Mouse (Mus musculus) heart, postnatal 25 days (tissue): ENCODE results near the gene P4htm. TPM values are rescaled to one million over a fixed set of nuclear protein-coding genes. Genes with fewer than 3 reads are reported as not detected.

Experiments
- DNase-seq: peaks from one replicate; pipeline ENCODE4 v3.0.0; 2022; ENCODE audit warnings: low spot score
- intact Hi-C: fragments of 180-260 bp; cut with DNase I; formaldehyde crosslinking; loops from one replicate; pipeline ENCODE4 v1.15.1; 2025
- microRNA-seq: library from miRNA; unstranded; fragments of <30 nt; microRNA quantifications from one replicate; pipeline ENCODE4 v1.2.0, GENCODE M21; 2022
- total RNA-seq, 2 experiments: library from RNA; stranded (reverse); gene quantifications; 2 replicates each; pipeline ENCODE4 v1.2.3; 2021

The P4htm gene
- total RNA-seq, 2 experiments from 2014 or later: 14.5 to 18.5 TPM

GRCm38 (mm10) chr9:108563671-108564070 lies 33.8 kb downstream of the P4htm start:
- intact Hi-C loops: no loop called here
- DNase-seq: no peak

GRCm38 (mm10) chr9:108560227-108560841 lies 37.1 kb downstream of the P4htm start, which contains the start of gene Impdh2:
TSS of gene Impdh2 (plus strand) at chr9:108560286.
- intact Hi-C loops: no loop called here

GRCm38 (mm10) chr9:108559169-108559568 lies 38.3 kb downstream of the P4htm start:
- intact Hi-C loops: loop anchor here (5.0 kb wide), 1 partner anchor 37 kb away; no protein-coding TSS in a partner anchor
- no peak for DNase-seq

More at GRCm38 (mm10) chr9:108560227-108560841, 37.1 kb downstream of the P4htm start, which contains the start of gene Impdh2:
- DNase-seq: peak; percentile 96

- intact Hi-C loops: no loop called here
- no peak for DNase-seq
These were observed 50.6 kb downstream of the P4htm start for GRCm38 (mm10) chr9:108546875-108547274.

GRCm38 (mm10) chr9:108545986-108546385 lies 51.5 kb downstream of the P4htm start:
- intact Hi-C loops: no loop called here
- DNase-seq: no peak

GRCm38 (mm10) chr9:108540846-108541245 lies 56.6 kb downstream of the P4htm start:
- no peak for DNase-seq
- intact Hi-C loops: no loop called here

- intact Hi-C loops: no loop called here
- DNase-seq: no peak
These were observed 66.0 kb downstream of the P4htm start for GRCm38 (mm10) chr9:108531496-108531895.

GRCm38 (mm10) chr9:108530954-108531353 lies 66.5 kb downstream of the P4htm start:
- no peak for DNase-seq
- intact Hi-C loops: no loop called here

Small RNA genes within 50 kb of the gene (microRNA-seq; reads per million reads assigned to microRNA genes)
- gene Gm24083 (not detected), gene Mir191 (not detected), gene Mir425 (1,386 reads per million, percentile 81 among the genes with 10 or more reads in this experiment)

Other genes starting within 250 kb of the P4htm start
- gene Usp4, start 249.8 kb downstream of the P4htm start, total RNA-seq: 10 to 100 TPM; 71.1 to 71.4 TPM
- gene 1700102P08Rik, start 204.9 kb downstream of the P4htm start, total RNA-seq: under 1 TPM; 0.73 to 0.78 TPM
- gene Ccdc36, start 169.2 kb downstream of the P4htm start, total RNA-seq: not detected
- not detected for gene BC048562, start 161.2 kb downstream of the P4htm start, total RNA-seq
- 10 to 100 TPM; 25.8 to 26.4 TPM for gene Ccdc71, start 137.1 kb downstream of the P4htm start, total RNA-seq
- gene Klhdc8b, start 136.1 kb downstream of the P4htm start, total RNA-seq: 10 to 100 TPM in 1 of 2 experiments, 1 to 10 TPM in 1; 9.5 to 10.1 TPM
- 100 to 1,000 TPM; 354 to 360 TPM for gene Lamb2, start 117.9 kb downstream of the P4htm start, total RNA-seq
- 10 to 100 TPM; 78.7 to 93.7 TPM for gene Usp19, start 107.1 kb downstream of the P4htm start, total RNA-seq
- gene Qars, start 90.0 kb downstream of the P4htm start, total RNA-seq: 10 to 100 TPM; 74.2 to 74.3 TPM
- 10 to 100 TPM; 61.6 to 65.7 TPM for gene Qrich1, start 80.9 kb downstream of the P4htm start, total RNA-seq
- gene Impdh2, start 37.4 kb downstream of the P4htm start, total RNA-seq: 10 to 100 TPM; 47.5 to 47.6 TPM
- gene Ndufaf3, start 30.2 kb downstream of the P4htm start, total RNA-seq: 10 to 100 TPM; 70.6 to 77.9 TPM
- 10 to 100 TPM; 21.0 to 21.3 TPM for gene Dalrd3, start 27.8 kb downstream of the P4htm start, total RNA-seq
- 10 to 100 TPM; 14.3 to 16.1 TPM for gene Wdr6, start 18.9 kb downstream of the P4htm start, total RNA-seq
- gene Arih2, start 51.7 kb upstream of the P4htm start, total RNA-seq: 10 to 100 TPM; 41.3 to 42.2 TPM
- 100 to 1,000 TPM; 192 to 211 TPM for gene Slc25a20, start 64.4 kb upstream of the P4htm start, total RNA-seq
- gene Prkar2a, start 91.6 kb upstream of the P4htm start, total RNA-seq: 10 to 100 TPM; 80.3 to 81.8 TPM
- 10 to 100 TPM; 21.1 to 26.4 TPM for gene Ip6k2, start 186.1 kb upstream of the P4htm start, total RNA-seq
- 1 to 10 TPM; 7.9 to 8.3 TPM for gene Nckipsd, start 210.7 kb upstream of the P4htm start, total RNA-seq
- gene Celsr3, start 228.7 kb upstream of the P4htm start, total RNA-seq: under 1 TPM; 0.03 to 0.23 TPM